Mouse (Mus musculus) spleen, postnatal 36 days (tissue): ENCODE results near the gene Ush2a.
A peak's percentile ranks its signal among the peaks of the same experiment; 100 is the strongest.

ENCODE experiments used
- DNase-seq, 2 experiments: peaks; one replicate each; pipeline ENCODE4 v3.0.0; 2022; ENCODE audit warnings: low spot score in 2 of 2, mixed read lengths in 1 of 2

The Ush2a gene

GRCm38 (mm10) chr1:189007239-189007979 lies 745.6 kb downstream of the Ush2a start, which contains the start of gene Kctd3:
Gene Kctd3 (minus strand): TSS chr1:189007841.
- peak; percentile 91 to 92 for DNase-seq

- DNase-seq, result no peak
Measured at GRCm38 (mm10) chr1:189007980-189008324, 746.1 kb downstream of the Ush2a start.

GRCm38 (mm10) chr1:189010671-189011070 lies 748.8 kb downstream of the Ush2a start:
- DNase-seq, result no peak

GRCm38 (mm10) chr1:189012846-189013586 lies 751.2 kb downstream of the Ush2a start:
- no peak for DNase-seq

GRCm38 (mm10) chr1:189013587-189013921 lies 751.7 kb downstream of the Ush2a start:
- DNase-seq, result no peak
